Mouse (Mus musculus): ENCODE results near the gene Rad18. TPM values are rescaled to one million over a fixed set of nuclear protein-coding genes. Genes with fewer than 3 reads are reported as not detected.

Rad18 gene
- polyA plus RNA-seq, 1 experiment from 2014 or later = 24.1 TPM

DNA sequence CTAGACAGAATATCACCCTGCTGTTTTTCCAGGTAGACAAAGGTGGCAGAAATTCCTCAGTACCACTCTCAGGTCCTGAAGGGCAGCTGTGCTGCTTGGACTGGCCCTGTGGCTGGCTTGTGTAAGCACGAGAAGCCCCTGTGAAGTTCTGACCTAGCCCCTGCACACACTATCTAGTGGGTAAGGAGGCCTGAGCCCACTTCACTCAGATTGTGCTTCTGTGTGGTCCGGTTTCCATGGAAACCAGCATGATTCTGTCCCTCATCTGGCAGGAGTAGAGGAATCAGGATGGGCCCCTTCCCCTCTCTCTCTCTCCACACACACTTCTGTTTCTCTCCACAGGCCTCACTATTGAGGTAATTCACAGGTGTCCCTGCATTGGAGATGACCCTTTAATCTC lies 38.6 kb upstream of the Rad18 start:
- no peak for TF ChIP-seq CTCF (IDR thresholded peaks at IDR 0.05; ENCODE audit: low read depth)
- H3K27ac ChIP-seq = no peak overlapping the region
- DNase-seq (ENCODE audit: low spot score) (no peak), ATAC-seq (replicated peaks; ENCODE audit: low FRiP score, low read depth) (no peak)
- H3K9me3 ChIP-seq (replicated peaks; ENCODE audit: low read length) = no peaks in the 10 kb centered on the region
- no peaks in the 10 kb centered on the region for H3K4me1 ChIP-seq (replicated peaks; ENCODE audit: insufficient read depth, low read length)
- no peaks in the 10 kb centered on the region for H3K27me3 ChIP-seq (ENCODE audit: insufficient read depth, low read length)
- H3K4me2 ChIP-seq (ENCODE audit: low read length) = no peak overlapping the region
- no peak overlapping the region for H3K4me3 ChIP-seq (replicated peaks; ENCODE audit: low read depth, low read length)
- H3K9ac ChIP-seq (ENCODE audit: low read depth, low read length) = no peak overlapping the region
- 83% methylated on average over 2 of the region's 2 CpGs for WGBS
- peaks cover 4% of the 10 kb centered on the region; the same call in 1 of the 2 replicates for H3K36me3 ChIP-seq (ENCODE audit: insufficient read depth, low read length)

DNA sequence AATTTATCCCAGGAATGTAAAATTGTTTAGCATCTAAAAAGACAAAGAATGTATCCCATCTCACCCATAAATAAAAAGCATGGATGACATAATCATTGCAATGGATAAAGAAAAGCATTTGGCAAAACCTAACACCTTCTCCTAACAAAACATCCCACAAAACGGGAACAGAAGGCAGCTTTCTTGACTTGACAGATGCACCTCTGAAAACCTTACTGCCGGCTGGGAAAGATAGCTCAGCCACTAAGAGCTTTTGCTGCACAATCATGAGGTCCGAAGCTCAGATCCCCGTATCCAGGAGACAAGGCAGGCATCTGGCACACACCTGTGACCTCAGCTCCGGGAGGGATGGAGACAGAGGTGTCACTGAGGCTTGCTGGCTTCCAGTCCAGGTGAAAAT lies 37.5 kb upstream of the Rad18 start:
- Histone ChIP-seq H3K4me1 (replicated peaks; ENCODE audit: insufficient read depth, low read length) (no peaks in the 10 kb centered on the region), H3K27ac (no peak overlapping the region), H3K4me3 (replicated peaks; ENCODE audit: low read depth, low read length) (no peak overlapping the region), H3K9ac (ENCODE audit: low read depth, low read length) (no peak overlapping the region), H3K9me3 (replicated peaks; ENCODE audit: low read length) (no peaks in the 10 kb centered on the region), H3K36me3 (ENCODE audit: insufficient read depth, low read length) (peaks cover 4% of the 10 kb centered on the region; the same call in 1 of the 2 replicates), H3K4me2 (ENCODE audit: low read length) (no peak overlapping the region), H3K27me3 (ENCODE audit: insufficient read depth, low read length) (no peaks in the 10 kb centered on the region)
- 66% methylated on average over 5 of the region's 5 CpGs for WGBS
- no peak for TF ChIP-seq CTCF (IDR thresholded peaks at IDR 0.05; ENCODE audit: low read depth)
- DNase-seq (ENCODE audit: low spot score) = no peak
- no peak for ATAC-seq (replicated peaks; ENCODE audit: low FRiP score, low read depth)

- WGBS = 97% methylated on average over 3 of the region's 3 CpGs
- H3K36me3 ChIP-seq (ENCODE audit: insufficient read depth, low read length) = peaks cover 4% of the 10 kb centered on the region; the same call in 1 of the 2 replicates
- no peaks in the 10 kb centered on the region for H3K27me3 ChIP-seq (ENCODE audit: insufficient read depth, low read length)
- H3K4me2 ChIP-seq (ENCODE audit: low read length) = no peak overlapping the region
- TF ChIP-seq CTCF (IDR thresholded peaks at IDR 0.05; ENCODE audit: low read depth) = peak; percentile 38; the same call in 1 of the 2 replicates
- H3K4me3 ChIP-seq (replicated peaks; ENCODE audit: low read depth, low read length) = no peak overlapping the region
- ATAC-seq (replicated peaks; ENCODE audit: low FRiP score, low read depth) (no peak), DNase-seq (ENCODE audit: low spot score) (no peak)
- no peaks in the 10 kb centered on the region for H3K9me3 ChIP-seq (replicated peaks; ENCODE audit: low read length)
- H3K27ac ChIP-seq = no peak overlapping the region
- no peaks in the 10 kb centered on the region for H3K4me1 ChIP-seq (replicated peaks; ENCODE audit: insufficient read depth, low read length)
- no peak overlapping the region for H3K9ac ChIP-seq (ENCODE audit: low read depth, low read length)
Measured at GRCm38 (mm10) chr6:112732434-112732833, 35.9 kb upstream of the Rad18 start.

DNA sequence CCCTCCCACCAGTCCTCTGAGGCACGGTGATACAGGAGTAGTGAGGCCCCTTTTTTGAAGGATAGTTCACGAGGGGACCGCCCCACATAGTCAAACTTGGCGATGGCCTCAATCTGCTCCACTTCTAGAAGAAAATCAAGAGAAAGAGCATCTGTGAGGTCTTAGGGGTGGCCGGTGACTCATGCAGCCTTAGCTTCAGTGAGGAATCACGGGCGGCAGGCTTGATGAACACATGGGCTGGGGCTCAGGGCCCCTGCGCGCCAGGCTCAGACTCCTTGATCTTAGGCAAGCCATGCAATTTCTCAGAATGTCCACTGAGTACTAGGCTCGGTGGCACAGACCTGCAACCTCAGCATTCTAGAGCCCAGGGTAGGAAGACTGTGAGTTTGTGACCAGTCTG lies 34.9 kb upstream of the Rad18 start:
- TF ChIP-seq CTCF (IDR thresholded peaks at IDR 0.05; ENCODE audit: low read depth) = no peak
- H3K9me3 ChIP-seq (replicated peaks; ENCODE audit: low read length) = no peaks in the 10 kb centered on the region
- H3K36me3 ChIP-seq (ENCODE audit: insufficient read depth, low read length) = peaks cover 4% of the 10 kb centered on the region; the same call in 1 of the 2 replicates

GRCm38 (mm10) chr6:112728760-112729422 lies 32.4 kb upstream of the Rad18 start:
- Histone ChIP-seq H3K36me3 (ENCODE audit: insufficient read depth, low read length) (no peaks in the 10 kb centered on the region), H3K27me3 (ENCODE audit: insufficient read depth, low read length) (no peaks in the 10 kb centered on the region), H3K4me3 (replicated peaks; ENCODE audit: low read depth, low read length) (peak overlapping the region; percentile 13; the same call in 1 of the 2 replicates), H3K9ac (ENCODE audit: low read depth, low read length) (no peak overlapping the region), H3K4me2 (ENCODE audit: low read length) (peak overlapping the region; percentile 40), H3K9me3 (replicated peaks; ENCODE audit: low read length) (no peaks in the 10 kb centered on the region), H3K27ac (no peak overlapping the region), H3K4me1 (replicated peaks; ENCODE audit: insufficient read depth, low read length) (no peaks in the 10 kb centered on the region)
- no peak for TF ChIP-seq CTCF (IDR thresholded peaks at IDR 0.05; ENCODE audit: low read depth)
- 2% methylated on average over 16 of the region's 17 CpGs for WGBS
- ATAC-seq (replicated peaks; ENCODE audit: low FRiP score, low read depth) (peak; percentile 90), DNase-seq (ENCODE audit: low spot score) (peak; percentile 93)

More for the DNA sequence above, 34.9 kb upstream of the Rad18 start:
- H3K4me1 ChIP-seq (replicated peaks; ENCODE audit: insufficient read depth, low read length) = no peaks in the 10 kb centered on the region
- DNase-seq (ENCODE audit: low spot score) (no peak), ATAC-seq (replicated peaks; ENCODE audit: low FRiP score, low read depth) (no peak)
- no peak overlapping the region for H3K4me2 ChIP-seq (ENCODE audit: low read length)
- WGBS = 94% methylated on average over 10 of the region's 10 CpGs
- H3K4me3 ChIP-seq (replicated peaks; ENCODE audit: low read depth, low read length) = no peak overlapping the region
- H3K27ac ChIP-seq = no peak overlapping the region
- H3K27me3 ChIP-seq (ENCODE audit: insufficient read depth, low read length) = no peaks in the 10 kb centered on the region
- no peak overlapping the region for H3K9ac ChIP-seq (ENCODE audit: low read depth, low read length)

GRCm38 (mm10) chr6:112725468-112725867 lies 29.0 kb upstream of the Rad18 start:
- no peak overlapping the region for H3K27ac ChIP-seq
- H3K36me3 ChIP-seq (ENCODE audit: insufficient read depth, low read length) = no peaks in the 10 kb centered on the region
- TF ChIP-seq CTCF (IDR thresholded peaks at IDR 0.05; ENCODE audit: low read depth) = no peak
- no peak overlapping the region for H3K9ac ChIP-seq (ENCODE audit: low read depth, low read length)
- no peaks in the 10 kb centered on the region for H3K9me3 ChIP-seq (replicated peaks; ENCODE audit: low read length)
- no peak overlapping the region for H3K4me2 ChIP-seq (ENCODE audit: low read length)
- 91% methylated on average over 4 of the region's 4 CpGs for WGBS
- ATAC-seq (replicated peaks; ENCODE audit: low FRiP score, low read depth) = no peak
- H3K4me1 ChIP-seq (replicated peaks; ENCODE audit: insufficient read depth, low read length) = no peaks in the 10 kb centered on the region
- no peaks in the 10 kb centered on the region for H3K27me3 ChIP-seq (ENCODE audit: insufficient read depth, low read length)
- DNase-seq (ENCODE audit: low spot score) = no peak
- no peak overlapping the region for H3K4me3 ChIP-seq (replicated peaks; ENCODE audit: low read depth, low read length)

Measured in kidney, postnatal 0 days (tissue).